Mouse (Mus musculus) spleen, adult 18-20 months (tissue): ENCODE measurements around the gene Syt16.
A peak's percentile ranks its signal among the peaks of the same experiment; 100 is the strongest.

ENCODE experiments used
- DNase-seq, 2 experiments: peaks; one replicate each; pipeline ENCODE4 v3.0.0; 2022; ENCODE audit warnings: mixed read lengths in 2 of 2

The Syt16 gene

DNA sequence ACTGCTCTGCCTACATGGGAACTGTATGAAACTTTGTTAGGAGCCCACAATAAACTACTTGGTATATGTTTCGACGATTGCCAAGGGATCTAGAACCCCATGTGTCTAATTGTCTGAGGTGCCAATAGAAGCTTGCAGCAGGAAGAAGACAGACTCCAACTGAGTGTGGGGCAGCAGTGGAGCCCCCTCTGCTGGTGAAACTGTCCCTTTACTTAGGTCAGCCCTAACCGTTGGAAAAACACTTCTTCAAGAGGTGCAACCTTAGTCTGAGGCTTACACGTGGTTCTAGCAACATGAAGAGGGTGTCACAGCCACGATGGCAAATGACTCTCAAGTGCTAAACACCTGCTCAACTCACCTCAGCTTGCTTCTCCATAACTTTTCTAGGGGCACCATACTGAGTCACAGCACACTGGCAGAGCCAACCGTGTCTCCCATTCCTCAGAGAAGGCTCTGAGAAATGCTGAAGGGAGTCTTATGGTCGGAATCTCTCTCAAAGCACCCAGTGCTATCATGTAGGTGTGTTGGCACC, 17.3 kb downstream of the Syt16 start:
- DNase-seq: peak in 1 of 2 experiments; percentile 45

DNA sequence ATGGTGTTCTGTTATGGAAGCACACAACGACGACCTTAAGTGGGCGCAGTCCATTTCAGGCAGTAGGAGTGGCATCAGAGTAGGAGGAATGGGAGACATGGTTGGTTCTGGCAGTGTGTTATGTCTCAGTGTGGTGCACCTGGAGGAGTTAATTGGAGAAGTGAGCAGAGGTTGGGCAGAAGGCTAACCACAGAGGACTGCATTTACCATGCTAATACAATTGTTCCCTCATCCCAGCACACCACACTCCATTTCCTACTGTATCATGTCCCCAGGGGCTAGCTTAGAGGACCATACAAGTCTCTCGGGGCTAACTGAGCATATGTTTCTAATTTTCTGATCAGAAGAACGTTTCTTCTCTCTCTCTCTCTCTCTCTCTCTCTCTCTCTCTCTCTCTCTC, 18.0 kb downstream of the Syt16 start:
- DNase-seq: no peak

DNA sequence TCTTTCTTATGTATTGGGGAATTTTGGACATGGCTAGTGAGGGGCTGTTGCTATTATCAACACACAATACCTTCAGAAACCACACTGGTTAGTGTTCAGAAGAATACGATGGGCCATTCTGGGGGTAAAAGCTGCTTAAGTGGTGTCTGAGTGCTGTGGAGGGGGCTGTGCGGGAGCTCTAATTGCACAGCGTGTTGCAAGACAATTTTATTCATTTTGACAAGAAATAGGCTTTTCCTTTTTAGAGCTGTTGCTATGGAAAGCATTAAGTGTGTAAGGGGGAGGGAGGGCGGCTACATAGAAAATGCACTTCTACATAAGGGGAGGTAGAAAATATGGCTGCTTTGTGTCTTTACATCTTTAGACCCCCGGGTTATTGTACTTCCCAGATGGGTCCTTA, 25.8 kb downstream of the Syt16 start:
- no peak for DNase-seq

DNA sequence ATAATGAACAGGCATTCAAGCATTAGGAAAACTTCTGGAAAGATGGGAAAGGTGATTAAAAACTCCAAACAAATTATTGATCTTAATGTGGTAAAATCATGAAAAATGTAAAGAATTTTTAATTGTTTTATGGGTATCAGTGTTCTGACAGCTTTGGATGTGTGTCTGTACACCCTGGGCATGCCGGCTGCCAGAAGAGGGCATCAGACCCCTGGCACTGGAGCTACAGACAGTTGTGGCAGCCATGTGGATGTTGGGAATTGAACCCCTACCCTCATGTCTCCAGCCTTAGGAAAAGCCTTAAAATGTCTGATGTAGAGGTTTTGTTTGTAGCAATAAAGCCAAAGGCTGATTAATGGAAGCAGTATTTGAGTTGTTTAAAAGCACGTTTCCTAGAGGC, 27.5 kb downstream of the Syt16 start:
- DNase-seq: no peak

DNA sequence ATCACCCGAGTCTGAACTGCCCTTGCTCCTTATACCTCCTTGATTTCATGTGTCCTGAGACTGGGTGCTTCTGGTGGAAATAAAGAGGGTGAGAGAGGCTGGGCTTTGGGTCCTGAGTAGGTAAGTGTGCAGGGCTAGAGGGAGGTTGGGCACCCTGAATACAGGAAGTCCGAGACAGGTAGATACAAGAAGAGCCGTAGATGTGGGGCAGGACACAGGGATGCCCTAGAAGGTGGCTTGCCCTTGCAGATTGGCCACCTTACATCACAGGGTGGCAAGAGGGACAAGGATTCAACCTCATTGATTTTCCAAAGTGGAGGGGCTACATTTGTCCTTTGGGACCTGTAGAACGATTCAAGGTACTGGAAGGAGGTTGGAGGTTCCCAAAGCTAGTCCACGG, 45.8 kb downstream of the Syt16 start:
- DNase-seq: no peak

DNA sequence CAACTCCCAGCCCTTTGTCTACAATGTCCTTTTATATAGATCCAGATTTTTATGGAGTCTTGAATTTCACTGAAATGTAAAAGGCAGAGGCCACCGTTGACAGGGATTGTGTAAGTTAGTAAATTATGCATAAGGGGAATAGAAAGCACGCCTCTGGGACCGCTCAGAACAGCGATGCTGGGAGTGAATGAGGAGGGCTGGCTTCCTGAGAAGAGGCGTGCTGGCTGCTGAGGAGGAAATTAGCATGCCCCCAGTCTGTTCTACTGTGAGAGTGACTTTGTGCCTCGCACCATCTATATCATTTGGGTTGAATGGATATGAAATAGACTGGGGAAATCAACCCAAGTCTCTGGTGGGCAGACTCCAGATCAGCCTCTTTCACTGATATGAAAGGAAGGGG, 46.3 kb downstream of the Syt16 start:
- no peak for DNase-seq

DNA sequence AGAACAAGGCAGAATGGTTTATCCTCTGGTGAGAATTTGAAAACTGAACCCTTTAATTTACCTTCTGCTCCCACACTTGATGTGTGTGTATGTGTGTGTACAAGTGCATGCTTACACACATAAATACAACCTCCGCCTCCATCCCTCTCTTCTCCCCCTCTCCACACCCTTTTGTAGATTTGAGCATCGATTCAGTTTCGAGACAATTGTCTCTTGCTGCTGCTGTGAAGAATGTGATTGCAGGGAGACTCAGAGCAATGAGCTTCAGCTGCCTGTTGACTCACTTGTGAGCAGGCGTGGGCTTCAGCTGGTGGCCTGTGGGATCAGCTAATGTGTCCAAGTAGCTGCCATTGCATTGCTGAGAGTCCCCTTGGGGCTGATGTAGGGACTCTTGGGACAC, 46.8 kb downstream of the Syt16 start:
- DNase-seq: no peak

DNA sequence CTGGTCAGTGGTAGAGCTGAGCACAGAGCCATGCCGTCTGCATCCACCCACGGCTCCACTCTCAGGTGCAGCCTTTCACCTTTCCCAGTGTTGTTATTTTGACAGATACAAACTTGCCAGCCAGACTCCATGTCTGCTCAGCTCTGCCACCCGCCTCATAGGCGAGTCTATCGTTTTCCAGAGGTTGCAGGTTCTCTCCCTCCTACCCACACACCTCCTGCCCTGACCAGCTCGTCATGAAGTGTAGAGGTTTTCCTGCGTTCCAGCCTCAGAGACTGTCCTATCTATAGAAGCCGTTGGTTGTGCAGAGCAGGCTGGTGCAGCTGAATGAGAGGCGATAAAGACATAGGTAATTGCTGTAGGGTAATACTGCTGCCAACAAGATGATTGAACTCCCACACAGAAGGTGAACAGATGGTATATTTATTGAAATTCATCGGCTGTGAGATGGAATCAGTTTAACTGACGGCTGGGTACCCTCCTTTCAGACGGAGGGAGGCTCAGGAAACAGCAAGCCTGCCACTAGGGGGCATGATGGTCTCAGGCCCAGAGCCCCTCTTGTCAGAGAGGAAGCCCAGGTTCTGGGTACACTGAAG, 58.0 kb downstream of the Syt16 start:
- DNase-seq: no peak

DNA sequence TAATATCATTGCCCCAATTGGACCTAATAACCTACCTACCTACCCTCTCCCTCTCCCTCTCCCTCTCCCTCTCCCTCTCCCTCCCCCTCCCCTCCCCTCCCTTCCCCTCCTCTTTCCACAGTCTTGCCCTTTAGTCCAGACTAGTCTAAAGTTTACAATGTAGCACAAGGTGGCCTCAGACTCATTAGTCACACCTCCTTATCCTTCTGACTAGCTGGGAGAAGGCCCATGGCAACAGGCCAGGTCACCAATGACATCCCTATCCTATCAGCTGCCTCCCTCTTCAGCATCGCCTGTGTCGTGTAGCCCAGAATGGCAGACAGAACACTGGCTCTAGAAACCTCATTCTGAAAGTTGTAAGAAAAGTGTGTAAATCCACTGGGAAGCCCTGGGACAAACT, 58.7 kb downstream of the Syt16 start:
- DNase-seq: no peak

DNA sequence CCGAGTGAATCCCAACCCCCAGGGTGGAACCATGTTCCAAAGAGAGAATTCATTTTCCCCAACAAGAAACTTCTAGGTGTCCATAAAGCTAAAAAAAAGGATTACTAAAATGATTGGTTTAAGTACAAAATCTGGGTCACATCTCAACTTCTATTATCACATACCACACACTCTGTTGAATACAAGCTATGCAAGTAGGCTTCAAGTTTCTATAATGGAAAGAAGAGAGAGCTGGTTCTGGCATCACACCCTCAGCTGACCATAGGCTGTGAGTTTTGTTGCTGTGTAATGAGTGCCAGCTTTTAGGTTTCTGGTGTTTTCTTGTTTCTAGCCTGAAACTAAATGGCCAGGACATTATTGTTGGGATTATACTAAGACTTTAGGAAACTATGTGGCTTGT, 65.1 kb downstream of the Syt16 start:
- DNase-seq: no peak

DNA sequence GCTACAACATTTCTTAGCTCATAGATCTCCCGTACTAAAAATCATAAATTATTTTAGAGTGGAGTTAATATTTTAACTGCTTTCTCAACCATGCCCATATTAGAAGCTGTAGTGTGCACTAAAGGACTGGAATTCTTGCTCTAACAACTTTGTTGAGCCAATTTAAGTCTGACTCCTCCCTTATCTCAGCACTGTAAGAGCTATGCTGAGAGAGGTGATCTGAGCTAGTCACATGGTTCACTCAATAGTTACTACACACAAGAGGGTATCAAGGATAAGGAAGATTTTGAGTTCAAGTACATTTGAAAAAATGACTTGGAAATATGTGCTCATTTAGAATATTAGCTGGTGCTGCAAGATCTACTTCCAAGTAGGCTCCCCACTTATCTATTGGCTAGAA, 71.5 kb downstream of the Syt16 start:
- DNase-seq: no peak

DNA sequence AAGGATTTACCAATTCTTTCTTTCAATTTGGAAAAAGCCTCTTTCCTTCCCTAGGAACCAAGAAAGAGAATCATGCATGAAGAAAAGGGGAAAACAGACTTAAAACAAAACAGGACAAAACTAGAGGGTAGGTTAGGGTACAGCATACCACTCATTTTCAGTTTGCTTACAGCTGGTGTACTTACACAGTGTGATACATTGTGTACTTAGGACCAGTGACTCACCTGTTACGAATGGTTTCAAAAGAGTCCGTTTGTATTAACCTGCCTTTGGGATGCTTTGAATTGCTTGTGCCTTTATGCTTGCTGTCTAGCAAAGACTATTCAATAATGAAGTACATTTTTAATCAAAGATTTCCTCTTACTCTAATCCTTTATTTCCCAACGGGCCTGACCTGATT, 78.1 kb downstream of the Syt16 start:
- DNase-seq: no peak

DNA sequence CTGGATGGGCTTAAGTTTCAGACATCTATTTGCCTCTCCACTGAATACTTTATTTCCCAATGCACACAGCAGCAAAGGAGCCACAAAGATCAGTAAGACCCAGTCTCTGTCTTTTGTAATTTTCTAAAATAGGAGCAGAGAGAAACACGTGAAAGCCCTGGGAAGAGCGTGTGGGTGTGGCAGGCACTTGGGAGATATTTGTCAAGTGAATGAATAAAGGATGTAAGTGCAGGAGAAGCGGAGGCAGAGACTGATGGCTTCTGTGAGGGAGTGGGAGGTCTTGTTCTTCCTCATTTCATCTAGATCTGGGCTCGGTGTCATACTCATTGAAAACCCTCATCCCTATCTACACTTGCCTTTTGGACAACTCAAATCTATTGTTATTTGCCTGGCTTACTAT, 78.6 kb downstream of the Syt16 start:
- DNase-seq: no peak

DNA sequence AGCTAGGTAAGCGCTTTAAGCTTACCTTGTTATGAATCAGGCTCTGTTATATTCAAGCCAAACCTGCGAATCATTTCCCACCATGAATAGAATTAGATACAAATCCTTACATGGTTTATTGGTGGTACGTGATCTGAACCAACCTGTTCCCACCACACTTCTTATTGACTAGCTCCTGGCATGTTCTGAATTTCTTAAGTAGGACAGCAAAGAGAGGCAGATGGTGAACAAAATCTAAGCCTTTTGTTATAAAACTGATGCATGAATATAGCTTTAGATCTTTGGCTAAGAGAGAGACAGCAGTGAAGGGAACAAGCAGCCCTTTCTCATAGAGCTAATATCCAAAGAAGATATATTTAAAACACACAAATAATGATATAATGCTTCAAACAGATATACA, 83.7 kb downstream of the Syt16 start:
- no peak for DNase-seq

DNA sequence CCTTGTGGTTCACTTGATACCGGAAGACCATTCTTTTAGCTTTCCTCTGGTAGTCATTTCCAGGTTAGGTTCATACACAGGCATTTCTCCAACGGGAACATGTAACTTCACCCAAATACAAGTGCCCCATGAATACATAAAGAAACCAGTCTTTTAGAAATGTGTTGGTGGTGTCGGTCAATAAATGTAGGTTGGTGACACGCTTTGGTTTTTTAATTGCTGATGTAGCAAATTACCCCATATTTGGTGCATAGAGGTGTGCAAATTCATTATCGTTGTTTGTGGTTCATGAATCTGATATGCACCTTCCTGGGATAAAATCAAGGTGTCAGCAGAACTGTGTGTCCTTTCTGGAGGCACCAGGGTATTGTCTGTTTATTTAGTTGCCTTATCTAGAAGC, 86.9 kb downstream of the Syt16 start:
- DNase-seq: no peak

DNA sequence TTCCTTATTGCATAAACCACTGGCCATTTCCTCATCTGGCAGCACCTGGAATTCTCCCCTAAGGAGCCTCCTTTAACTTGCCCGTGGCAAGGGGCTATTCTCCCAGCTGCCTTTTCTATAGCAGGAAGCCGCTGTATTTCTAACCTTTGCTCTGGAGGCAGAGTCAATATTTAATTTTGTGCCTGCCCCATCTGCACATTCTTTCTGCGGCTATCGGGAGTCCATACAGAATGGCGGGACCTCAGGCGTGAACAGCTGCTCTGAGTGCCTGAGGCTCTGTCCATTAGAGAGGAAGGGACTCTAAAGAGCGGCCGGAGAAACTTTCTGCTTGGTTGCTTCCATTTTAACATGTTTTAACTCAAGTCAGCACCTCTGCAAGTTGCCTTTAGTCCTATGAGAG, 89.6 kb downstream of the Syt16 start:
- no peak for DNase-seq

DNA sequence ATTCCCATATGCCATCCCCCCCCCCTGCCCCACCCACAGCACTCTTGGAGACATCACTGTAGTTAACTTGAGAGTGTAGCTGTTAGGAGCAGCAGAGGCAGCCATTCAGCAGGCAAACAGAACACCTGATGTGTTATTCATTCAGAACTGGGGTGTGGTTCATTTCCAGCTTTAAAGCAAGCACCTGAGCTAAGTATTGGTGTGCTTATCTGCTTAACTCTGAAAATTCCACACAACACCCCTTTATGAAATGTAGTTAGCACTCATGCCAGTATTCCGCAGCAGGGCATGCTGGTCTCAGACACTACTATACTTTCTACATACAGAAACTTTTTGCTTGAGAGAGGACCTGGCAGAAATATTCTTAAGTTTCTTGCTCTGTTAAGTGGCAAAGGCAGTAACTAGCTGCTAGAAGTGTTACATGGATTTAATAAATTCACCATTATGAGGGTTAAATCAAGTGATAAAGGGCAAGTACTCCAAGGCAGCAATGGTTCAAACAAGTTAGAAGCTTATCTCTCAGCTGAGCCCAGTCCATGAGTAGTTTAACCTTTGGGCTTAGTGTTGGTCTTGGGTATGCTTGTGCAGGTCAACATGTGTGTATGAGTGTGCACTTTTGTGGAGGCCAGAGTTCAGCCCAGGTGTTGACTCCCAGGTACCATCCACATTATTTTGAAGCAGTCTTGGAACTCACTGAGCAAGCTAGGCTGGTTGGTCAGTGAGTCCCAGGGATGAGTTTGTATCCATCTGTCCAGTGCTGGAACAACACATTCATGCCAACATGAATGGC, 92.1 kb downstream of the Syt16 start:
- DNase-seq: no peak

DNA sequence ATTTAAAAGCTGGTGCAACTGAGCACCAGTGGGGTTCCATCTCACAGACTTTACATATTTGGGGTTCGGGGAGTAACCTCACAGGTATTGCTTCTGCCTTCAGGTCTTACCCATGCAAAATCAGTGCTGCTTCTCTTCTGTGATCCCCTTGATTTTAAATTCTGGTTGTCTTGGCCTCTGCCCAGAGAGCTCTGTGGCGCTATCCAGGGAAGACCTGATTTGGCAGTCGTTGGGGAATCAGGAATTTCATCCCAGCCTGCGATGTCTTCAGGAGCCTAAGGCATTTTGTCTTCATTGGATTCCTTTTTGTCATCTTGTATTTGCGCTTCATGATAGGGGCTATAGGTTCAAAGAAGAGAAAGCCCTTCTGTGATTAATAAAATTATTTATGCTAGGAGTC, 95.1 kb downstream of the Syt16 start:
- DNase-seq: no peak

DNA sequence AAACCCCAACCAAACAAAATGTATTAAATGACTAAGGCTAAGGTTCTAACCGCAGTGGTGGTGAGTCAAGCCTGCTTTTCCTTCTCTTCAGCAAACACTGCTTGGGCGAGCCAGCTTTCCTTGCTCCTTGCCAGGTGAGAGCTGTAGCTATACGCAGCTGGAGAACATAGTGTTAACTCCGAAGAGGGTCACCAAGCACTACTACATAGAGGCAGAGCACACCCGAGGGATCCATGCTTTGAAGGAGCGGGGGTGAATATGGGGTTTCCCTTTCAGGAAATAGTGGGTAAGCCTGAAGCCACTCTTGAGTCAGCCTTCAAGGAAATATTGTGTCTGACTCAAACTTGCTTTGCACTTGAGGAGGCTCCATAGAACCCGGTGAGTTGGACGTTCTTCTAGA, 95.6 kb downstream of the Syt16 start:
- DNase-seq: no peak

DNA sequence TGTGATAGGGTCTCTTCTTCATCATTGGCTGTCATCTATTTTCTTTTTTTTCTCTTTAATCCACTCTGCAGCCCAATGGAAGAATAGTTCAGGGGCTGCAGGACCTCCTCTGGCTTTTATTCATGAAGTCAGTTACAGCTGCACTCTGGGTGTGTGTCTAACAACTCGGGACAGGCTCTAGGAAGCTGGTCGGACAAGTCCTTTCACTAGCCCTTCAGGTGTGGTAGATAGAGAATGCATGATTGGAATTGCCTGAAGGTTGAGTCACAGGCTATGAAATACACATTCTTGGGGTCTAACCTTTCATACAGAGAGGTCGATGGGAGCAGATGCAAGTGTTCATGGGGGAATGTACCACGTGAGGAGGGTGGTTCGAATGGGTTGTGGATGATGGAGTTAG, 97.2 kb downstream of the Syt16 start:
- no peak for DNase-seq

DNA sequence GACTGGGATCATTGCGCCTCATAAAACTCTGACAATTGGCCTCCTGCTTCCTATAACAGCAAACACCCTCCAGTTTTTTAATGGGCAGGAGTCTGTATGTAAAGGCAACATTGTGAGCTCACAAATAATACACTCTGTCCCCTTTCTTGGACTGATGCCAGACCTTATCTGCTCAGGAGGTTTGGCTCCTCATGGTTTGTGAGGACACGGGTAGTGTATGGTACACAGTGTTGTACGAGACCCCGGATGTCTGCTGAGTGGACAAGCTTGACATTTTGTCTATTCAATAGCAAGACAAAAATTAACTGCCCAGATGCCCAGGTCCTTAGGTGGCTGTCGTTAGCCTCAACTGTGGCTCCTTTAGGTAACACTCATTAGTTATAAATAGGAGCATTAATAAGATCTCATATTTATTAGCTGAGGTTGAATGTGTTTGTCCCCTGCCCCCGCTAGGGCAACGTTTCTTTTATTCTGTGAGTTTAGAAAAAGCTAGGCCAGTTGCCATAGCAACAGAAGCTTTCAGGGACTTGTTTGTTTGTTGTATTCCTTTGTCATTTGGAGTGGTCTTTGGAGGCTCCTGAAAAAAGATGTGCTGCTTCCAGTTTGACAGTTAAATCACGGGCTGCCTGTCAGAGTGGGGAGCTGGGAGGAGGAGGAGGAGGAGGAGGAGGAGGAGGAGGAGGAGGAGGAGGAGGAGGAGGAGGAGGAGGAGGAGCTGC, 101.3 kb downstream of the Syt16 start:
- no peak for DNase-seq

DNA sequence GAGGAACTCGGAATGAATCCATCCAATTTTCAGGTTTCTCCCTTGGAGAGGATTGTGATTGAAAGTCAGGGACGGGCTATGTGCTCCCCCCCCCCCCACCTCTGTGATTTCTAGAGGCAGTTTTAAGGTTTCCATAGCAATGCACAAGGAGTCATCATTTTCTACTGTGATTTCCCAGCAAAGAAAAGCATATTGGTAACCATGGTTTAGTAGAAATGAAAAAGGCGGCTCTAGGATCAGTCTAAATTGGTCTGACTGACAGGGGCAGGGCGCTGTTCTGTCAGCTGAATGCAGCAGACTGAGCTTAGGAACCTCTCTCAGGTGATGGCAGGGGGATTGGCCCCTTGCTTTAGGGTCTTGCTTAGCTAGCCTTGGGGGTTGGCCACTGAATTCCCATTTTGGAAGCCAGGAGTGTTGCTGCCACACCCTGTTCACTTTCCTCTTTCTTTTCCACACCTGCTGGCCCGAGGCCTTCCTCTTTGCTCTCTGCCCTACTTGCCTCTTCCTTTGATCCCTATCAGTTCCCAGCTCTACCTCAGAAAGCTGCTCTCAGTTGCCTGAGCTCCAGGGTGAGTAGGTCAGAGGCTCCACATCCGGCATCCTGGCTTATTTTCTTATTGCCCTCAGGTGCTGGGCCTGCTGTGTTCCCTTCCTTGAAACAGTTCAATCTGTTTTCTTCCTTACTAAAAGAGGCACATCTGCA, 108.5 kb downstream of the Syt16 start:
- no peak for DNase-seq

DNA sequence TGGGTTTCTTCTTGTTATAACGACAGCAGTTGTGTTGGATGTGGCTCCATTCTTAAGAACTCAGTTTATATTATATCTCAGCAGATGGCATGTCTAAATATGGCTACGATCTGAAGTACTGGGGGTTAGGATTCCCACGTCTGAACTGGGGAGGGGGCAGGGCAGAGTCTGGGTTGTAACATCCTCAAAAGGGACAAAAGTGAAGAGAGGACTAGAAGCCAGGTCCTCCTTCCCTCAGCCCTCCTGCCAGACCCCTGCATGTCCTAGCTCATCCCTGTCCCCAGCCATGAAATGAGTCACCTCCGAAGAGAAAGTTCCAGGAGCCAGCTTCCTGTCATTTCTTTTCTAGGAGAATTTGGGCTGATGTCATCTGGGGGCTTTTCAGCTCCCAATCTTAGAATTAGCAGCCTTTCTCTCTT, 111.2 kb downstream of the Syt16 start:
- no peak for DNase-seq
